Mouse (Mus musculus): Measurements from ENCODE around the gene Dock10. TPM values are rescaled to one million over a fixed set of nuclear protein-coding genes. Genes with fewer than 3 reads are reported as not detected.
"Not testable (repeated sequence)": the region's sequence is repeated elsewhere in the genome, so short reads cannot be mapped to it uniquely, and the experiment has no call there.

Dock10 gene
- polyA plus RNA-seq, 1 experiment from 2014 or later, result 2.3 TPM

DNA sequence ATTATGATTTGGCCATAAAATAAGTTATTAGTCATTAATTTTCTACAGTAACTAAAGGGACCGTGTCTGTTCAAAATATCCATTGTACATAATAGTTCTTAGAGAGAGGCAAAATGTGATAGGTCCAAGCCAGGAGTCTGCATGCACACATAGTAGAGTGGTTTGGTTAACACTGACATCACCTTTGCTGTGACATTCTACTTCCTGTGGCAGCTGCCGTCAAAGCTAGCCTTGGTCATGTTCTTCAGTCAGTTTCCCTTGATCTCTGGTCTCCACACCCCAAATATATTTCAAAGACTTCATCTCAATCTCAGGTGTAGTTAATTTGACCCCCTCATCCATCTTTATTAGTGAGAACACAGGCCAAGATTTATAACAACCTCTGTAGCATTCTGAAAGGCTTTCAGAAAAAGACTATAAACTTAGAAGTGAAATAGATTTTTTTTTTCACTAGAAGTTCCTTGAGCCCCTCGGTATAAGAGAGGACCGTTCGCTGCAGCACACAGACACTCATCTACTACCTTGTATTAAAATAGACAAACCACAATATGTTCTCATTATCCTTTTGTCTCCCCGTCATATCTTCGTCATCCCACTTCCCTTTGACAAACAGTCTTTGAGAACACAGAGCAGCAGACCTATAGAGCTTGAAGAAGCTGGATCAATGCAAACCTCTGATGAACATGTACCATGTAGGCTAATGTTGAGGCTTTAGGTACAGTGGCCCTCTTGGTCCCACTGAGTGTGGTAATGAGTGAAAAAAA is 2.8 kb downstream of the Dock10 start:
- no peak overlapping the region for H3K27ac ChIP-seq
- no peak overlapping the region for H3K4me2 ChIP-seq
- H3K4me3 ChIP-seq (replicated peaks), result no peak overlapping the region
- H3K9ac ChIP-seq, result no peak overlapping the region
- no peaks in the 10 kb centered on the region for H3K36me3 ChIP-seq (replicated peaks)
- peaks cover 21% of the 10 kb centered on the region for H3K4me1 ChIP-seq
- 96% methylated on average over 7 of the region's 7 CpGs for WGBS
- no peak for ATAC-seq (ENCODE audit: low FRiP score)
- peaks cover 39% of the 10 kb centered on the region for H3K27me3 ChIP-seq
- no peaks in the 10 kb centered on the region for H3K9me3 ChIP-seq

DNA sequence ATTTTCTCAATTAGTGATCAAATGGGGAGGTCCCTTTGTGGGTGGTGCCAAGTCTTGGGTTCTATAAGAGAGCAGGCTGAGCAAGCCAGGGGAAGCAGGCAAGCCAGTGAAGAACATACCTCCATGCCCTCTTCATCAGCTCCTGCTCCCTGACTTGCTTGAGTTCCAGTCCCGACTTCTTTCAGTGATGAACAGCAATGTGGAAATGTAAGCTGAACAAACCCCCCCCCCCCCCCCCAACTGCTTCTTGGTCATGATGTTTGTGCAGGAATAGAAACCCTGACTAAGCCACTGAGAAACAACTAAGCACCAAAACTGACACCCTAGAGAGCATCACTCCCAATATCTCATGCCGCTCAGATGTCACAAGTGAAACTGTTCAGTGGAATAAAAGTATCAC is 9.2 kb downstream of the Dock10 start:
- not testable (repeated sequence) for H3K27ac ChIP-seq; H3K4me3 ChIP-seq (replicated peaks); H3K27me3 ChIP-seq; H3K4me1 ChIP-seq; H3K4me2 ChIP-seq; H3K9me3 ChIP-seq; ATAC-seq (ENCODE audit: low FRiP score); H3K9ac ChIP-seq; H3K36me3 ChIP-seq (replicated peaks)
- WGBS, result 94% methylated on average over 2 of the region's 2 CpGs

DNA sequence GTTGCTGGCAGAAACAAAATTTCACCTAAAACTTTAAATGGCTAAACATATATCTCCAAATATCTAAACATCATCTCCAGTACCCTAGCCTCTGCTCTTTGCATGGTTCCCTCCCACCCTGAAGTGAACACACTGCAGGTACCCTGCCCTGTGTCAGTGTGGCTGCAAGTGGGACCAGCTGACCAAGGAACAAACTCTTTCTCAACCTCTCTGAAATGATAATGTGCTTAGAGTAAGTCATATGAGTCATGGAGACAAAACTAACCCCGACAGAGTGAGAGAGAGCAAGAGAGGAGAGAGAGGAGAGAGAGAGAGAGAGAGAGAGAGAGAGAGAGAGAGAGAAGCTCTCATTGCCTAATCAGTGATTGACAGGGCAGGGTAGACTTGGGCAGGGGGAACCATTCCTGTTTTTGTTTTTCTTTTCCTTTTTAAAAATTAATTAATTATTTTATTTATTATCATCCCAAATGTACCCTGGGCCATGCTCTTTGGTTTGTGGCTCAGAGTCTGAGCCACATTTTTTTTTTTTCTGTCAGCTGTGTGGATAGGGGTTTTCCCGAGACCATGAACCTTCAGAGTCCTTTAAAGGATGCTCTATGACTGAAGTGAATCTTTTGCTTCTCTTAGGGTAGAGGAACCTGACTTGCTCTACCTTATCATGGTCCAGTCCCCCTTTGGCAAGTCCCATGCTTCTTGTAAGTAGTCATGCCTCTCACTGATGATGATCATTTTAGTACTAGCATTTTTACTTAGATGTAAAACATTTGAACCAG is 11.4 kb downstream of the Dock10 start:
- no peak for ATAC-seq (ENCODE audit: low FRiP score)
- no peaks in the 10 kb centered on the region for H3K27me3 ChIP-seq
- no peak overlapping the region for H3K4me2 ChIP-seq
- H3K36me3 ChIP-seq (replicated peaks), result no peaks in the 10 kb centered on the region
- no peak overlapping the region for H3K4me3 ChIP-seq (replicated peaks)
- 78% methylated on average over 2 of the region's 2 CpGs for WGBS
- H3K27ac ChIP-seq, result no peak overlapping the region
- H3K9me3 ChIP-seq, result no peaks in the 10 kb centered on the region
- H3K9ac ChIP-seq, result no peak overlapping the region
- no peaks in the 10 kb centered on the region for H3K4me1 ChIP-seq

DNA sequence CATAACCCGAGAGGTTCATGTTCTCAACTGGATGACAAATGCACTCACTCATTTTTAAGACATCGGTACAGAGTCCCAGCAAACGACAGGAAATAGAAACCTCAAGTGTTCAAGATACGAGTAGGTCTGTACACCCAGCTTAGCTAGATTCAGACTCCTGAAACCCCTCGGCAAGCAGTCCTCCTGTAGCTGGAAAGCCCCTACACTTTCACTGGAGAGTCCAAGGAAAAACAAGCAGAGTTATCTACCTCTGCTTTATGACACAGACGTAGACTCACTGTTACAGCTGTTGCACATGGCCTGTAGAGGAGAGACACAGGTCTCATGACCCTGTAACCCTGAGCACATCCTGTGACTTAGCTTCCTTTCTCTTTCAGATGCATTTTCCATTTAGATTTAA is 12.1 kb downstream of the Dock10 start:
- H3K4me3 ChIP-seq (replicated peaks), result no peak overlapping the region
- no peak overlapping the region for H3K4me2 ChIP-seq
- no peak overlapping the region for H3K9ac ChIP-seq
- H3K27me3 ChIP-seq, result no peaks in the 10 kb centered on the region
- no peaks in the 10 kb centered on the region for H3K36me3 ChIP-seq (replicated peaks)
- no peak for ATAC-seq (ENCODE audit: low FRiP score)
- H3K4me1 ChIP-seq, result no peaks in the 10 kb centered on the region
- no peak overlapping the region for H3K27ac ChIP-seq
- WGBS, result 89% methylated on average over 6 of the region's 6 CpGs
- H3K9me3 ChIP-seq, result no peaks in the 10 kb centered on the region

DNA sequence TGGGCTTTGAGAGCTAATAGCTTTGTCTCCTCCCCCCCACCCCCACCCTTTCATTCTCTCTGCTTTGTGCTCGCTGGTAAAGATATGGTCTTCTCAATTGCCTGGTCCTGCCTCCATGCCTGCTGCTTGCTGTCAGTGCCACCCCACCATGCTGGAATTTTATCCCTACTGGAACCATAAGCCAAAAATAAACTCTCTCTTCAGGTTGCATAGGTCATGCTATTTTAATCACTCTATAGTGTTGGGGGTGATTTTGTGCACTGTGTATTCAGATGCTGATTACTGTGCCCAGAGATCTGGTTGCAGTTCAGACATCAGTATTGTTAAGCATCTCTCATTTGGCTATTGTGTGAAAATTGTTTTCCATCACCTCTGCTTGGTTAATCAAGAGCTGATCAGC is 18.9 kb downstream of the Dock10 start:
- Histone ChIP-seq H3K4me1 (peaks cover 6% of the 10 kb centered on the region; the same call in 1 of the 2 replicates), H3K4me3 (replicated peaks) (no peak overlapping the region), H3K9ac (no peak overlapping the region), H3K36me3 (replicated peaks) (no peaks in the 10 kb centered on the region), H3K4me2 (no peak overlapping the region), H3K27me3 (no peaks in the 10 kb centered on the region), H3K27ac (no peak overlapping the region), H3K9me3 (no peaks in the 10 kb centered on the region)
- no peak for ATAC-seq (ENCODE audit: low FRiP score)
- 20% methylated on average over 1 of the region's 1 CpGs for WGBS

DNA sequence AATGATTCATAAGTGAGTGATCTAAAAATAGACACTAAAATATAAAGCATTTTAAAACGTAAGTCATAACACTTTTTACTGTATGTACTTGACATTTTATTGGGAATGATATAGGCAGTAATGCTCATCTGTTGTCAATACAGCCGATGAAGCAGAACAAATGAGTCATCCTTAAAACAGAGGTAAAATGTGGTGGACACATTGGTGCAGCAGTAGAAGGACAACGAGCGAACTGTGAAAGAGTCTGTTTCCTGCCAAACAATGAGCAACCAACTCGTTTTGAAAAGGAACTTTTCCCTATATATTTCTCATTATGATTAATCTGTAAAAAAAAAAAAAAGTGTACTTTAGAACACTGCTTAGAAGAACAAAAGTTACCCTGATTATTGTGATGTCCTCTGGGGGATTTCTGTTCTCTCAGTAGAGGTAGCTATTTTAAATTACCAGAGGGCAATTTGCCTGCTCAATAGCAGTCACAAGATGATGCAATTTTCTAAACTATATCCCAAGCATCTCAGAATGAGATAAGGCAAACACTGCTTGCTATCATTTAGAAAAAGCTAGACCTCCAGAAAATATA is 20.4 kb downstream of the Dock10 start:
- H3K9me3 ChIP-seq, result no peaks in the 10 kb centered on the region
- no peak for ATAC-seq (ENCODE audit: low FRiP score)
- H3K9ac ChIP-seq, result no peak overlapping the region
- WGBS, result 75% methylated on average over 5 of the region's 5 CpGs
- no peak overlapping the region for H3K4me2 ChIP-seq
- H3K4me1 ChIP-seq, result peaks cover 6% of the 10 kb centered on the region; the same call in 1 of the 2 replicates
- H3K27me3 ChIP-seq, result no peaks in the 10 kb centered on the region
- no peak overlapping the region for H3K27ac ChIP-seq
- no peak overlapping the region for H3K4me3 ChIP-seq (replicated peaks)
- no peaks in the 10 kb centered on the region for H3K36me3 ChIP-seq (replicated peaks)

DNA sequence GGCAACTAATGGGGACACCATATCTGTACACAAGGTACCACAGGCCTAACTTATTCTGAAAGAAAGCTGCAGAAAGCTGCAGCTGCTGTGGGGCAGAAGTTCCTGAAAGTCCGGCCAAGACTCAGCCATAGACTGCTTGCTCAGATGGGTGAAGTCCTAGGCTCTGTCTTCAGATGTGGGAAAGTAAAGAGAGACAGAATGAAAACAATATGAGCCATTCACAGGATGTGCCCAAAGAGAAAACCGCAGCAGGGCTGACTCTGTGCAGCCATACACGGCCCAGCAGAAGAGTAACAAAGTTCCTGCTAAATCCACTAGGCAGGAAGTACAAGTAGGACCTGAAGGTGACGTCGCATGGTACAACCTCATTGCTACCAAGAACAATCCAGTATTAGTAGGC is 27.7 kb downstream of the Dock10 start:
- Histone ChIP-seq H3K4me3 (replicated peaks) (no peak overlapping the region), H3K9ac (no peak overlapping the region), H3K27ac (no peak overlapping the region), H3K36me3 (replicated peaks) (no peaks in the 10 kb centered on the region), H3K4me1 (no peaks in the 10 kb centered on the region), H3K4me2 (no peak overlapping the region), H3K27me3 (no peaks in the 10 kb centered on the region), H3K9me3 (no peaks in the 10 kb centered on the region)
- WGBS, result 77% methylated on average over 5 of the region's 5 CpGs
- no peak for ATAC-seq (ENCODE audit: low FRiP score)

DNA sequence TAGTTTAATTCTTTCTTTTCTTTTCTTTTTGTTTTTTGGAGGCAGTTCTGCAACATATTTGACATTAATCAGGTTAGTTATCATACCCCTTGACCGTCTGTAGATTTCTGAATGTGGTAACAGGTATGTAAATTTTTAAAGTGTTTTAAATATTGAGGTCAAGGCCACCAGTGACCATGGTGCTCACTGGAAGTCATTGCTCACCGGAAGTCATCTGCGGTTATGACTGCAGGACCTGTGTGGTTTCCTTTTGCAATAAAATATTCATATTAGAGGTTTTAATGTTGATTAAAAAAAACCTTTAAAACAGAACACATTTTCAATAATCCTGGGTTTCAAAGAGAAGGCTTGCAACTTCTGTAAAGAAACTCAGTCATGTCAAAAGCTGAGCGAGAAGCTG is 28.2 kb downstream of the Dock10 start:
- no peak overlapping the region for H3K4me3 ChIP-seq (replicated peaks)
- no peaks in the 10 kb centered on the region for H3K9me3 ChIP-seq
- no peak overlapping the region for H3K27ac ChIP-seq
- no peaks in the 10 kb centered on the region for H3K36me3 ChIP-seq (replicated peaks)
- H3K4me1 ChIP-seq, result no peaks in the 10 kb centered on the region
- no peaks in the 10 kb centered on the region for H3K27me3 ChIP-seq
- H3K4me2 ChIP-seq, result no peak overlapping the region
- no peak overlapping the region for H3K9ac ChIP-seq
- ATAC-seq (ENCODE audit: low FRiP score), result no peak
- 94% methylated on average over 4 of the region's 4 CpGs for WGBS

DNA sequence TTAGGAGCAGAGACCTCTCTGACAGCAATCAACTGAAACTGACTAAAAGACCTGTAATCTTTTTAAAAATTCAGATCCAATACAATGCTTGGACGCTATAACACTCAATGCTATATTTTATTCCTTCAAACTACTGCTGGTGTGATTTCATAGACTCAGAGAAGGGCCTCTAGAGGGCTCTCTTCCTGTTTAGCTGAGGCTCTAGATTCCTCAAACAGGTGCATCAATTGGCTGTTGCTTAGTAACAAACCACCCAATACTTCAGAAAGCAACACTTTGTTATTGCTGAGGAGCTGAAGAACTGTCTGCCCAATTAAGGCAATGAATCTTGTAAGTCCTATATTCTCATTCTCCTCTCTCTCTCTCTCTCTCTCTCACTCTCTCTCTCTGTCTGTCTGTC is 30.1 kb downstream of the Dock10 start:
- Histone ChIP-seq H3K4me3 (replicated peaks) (no peak overlapping the region), H3K4me2 (no peak overlapping the region), H3K36me3 (replicated peaks) (no peaks in the 10 kb centered on the region), H3K27me3 (no peaks in the 10 kb centered on the region), H3K9me3 (no peaks in the 10 kb centered on the region), H3K9ac (no peak overlapping the region), H3K27ac (no peak overlapping the region), H3K4me1 (no peaks in the 10 kb centered on the region)
- ATAC-seq (ENCODE audit: low FRiP score), result no peak
- WGBS, result 63% methylated on average over 1 of the region's 1 CpGs

DNA sequence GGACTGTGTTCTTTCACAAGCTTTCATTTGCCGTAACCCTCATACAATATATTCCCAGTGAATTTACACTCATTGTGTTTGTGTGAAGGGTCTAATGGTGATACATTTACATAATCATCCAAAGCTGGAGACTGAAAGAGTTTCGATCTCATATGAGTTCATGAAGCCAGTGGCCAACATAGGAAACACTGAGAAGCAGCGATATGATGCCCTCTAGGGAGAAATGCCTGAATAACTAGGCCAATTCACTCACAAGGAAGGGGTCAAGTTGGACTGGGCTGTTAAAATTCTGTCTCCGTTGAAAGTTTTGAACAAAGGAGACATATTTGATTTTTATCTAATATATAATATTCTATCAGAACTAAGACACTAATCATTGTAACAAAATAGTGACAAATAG is 30.9 kb downstream of the Dock10 start:
- no peak overlapping the region for H3K27ac ChIP-seq
- no peaks in the 10 kb centered on the region for H3K9me3 ChIP-seq
- no peaks in the 10 kb centered on the region for H3K4me1 ChIP-seq
- H3K4me2 ChIP-seq, result no peak overlapping the region
- no peaks in the 10 kb centered on the region for H3K36me3 ChIP-seq (replicated peaks)
- no peak overlapping the region for H3K9ac ChIP-seq
- 81% methylated on average over 4 of the region's 4 CpGs for WGBS
- no peaks in the 10 kb centered on the region for H3K27me3 ChIP-seq
- no peak overlapping the region for H3K4me3 ChIP-seq (replicated peaks)
- no peak for ATAC-seq (ENCODE audit: low FRiP score)

DNA sequence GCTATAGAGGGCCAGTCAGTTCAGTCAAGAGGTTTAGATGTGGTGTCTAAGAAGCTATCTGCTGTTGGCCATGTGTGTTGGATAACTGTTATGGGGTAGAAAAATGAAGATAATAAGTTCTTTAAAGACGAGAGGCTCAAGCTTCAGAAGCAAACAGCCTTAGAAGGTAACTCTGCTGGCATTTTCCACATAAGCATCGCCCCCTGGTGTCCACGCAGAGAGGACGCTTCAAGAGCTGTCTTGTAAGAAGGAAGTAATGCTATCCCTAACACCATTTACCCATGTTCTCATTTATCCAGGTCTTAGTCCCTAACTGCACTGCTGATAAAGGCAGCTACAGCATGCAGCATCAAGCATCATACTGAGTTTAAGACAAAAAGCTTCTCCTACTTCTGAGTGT is 35.7 kb downstream of the Dock10 start:
- Histone ChIP-seq H3K4me1 (no peaks in the 10 kb centered on the region), H3K9ac (no peak overlapping the region), H3K27ac (no peak overlapping the region), H3K27me3 (no peaks in the 10 kb centered on the region), H3K4me2 (no peak overlapping the region), H3K36me3 (replicated peaks) (no peaks in the 10 kb centered on the region), H3K9me3 (no peaks in the 10 kb centered on the region), H3K4me3 (replicated peaks) (no peak overlapping the region)
- 30% methylated on average over 4 of the region's 4 CpGs for WGBS
- ATAC-seq (ENCODE audit: low FRiP score), result no peak

DNA sequence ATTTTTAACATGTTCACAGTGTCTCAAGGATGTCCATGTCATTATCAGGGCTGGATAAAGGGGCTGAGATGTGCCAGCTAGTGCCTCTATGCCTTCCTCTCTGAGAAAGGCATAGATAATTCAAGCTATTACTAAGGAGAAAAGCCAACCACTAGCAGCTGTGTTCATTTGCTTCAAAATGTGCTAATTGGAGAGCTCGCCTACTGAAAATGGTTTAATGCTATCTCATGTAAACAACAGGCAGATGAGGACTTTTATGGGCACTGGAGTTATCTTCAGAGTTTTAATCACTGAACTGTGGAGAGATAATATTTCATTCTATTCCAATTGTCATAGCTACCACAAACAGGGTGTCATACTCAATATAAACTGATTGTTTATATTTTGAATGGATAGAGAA is 36.3 kb downstream of the Dock10 start:
- Histone ChIP-seq H3K27me3 (no peaks in the 10 kb centered on the region), H3K9me3 (no peaks in the 10 kb centered on the region), H3K36me3 (replicated peaks) (no peaks in the 10 kb centered on the region), H3K9ac (no peak overlapping the region), H3K27ac (no peak overlapping the region), H3K4me2 (no peak overlapping the region), H3K4me1 (no peaks in the 10 kb centered on the region), H3K4me3 (replicated peaks) (no peak overlapping the region)
- no peak for ATAC-seq (ENCODE audit: low FRiP score)
- 79% methylated on average over 1 of the region's 1 CpGs for WGBS

DNA sequence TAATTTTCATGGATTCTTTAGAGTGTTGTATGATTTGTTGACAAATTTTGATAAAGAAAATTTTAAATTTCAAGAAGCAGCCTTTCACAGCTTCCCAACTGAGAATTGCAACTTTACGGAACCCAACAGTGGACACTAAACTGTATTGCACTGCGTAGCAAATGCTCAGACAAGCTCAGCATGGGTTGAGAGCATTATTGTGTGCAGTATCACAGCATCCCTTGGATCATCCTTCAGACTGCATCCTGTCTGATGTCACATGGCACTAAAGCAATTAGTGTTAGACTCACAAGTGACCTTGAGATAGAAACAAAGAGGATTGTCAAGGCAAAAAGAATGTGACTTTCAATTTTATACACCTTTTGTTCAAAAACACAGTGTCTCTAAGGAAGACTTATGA is 37.1 kb downstream of the Dock10 start:
- Histone ChIP-seq H3K27ac (no peak overlapping the region), H3K27me3 (no peaks in the 10 kb centered on the region), H3K9ac (no peak overlapping the region), H3K4me2 (no peak overlapping the region), H3K4me1 (no peaks in the 10 kb centered on the region), H3K4me3 (replicated peaks) (no peak overlapping the region), H3K36me3 (replicated peaks) (no peaks in the 10 kb centered on the region), H3K9me3 (no peaks in the 10 kb centered on the region)
- 86% methylated on average over 2 of the region's 2 CpGs for WGBS
- ATAC-seq (ENCODE audit: low FRiP score), result no peak

Data from forebrain, embryonic 12.5 days (tissue).